Mouse (Mus musculus): ENCODE measurements around the gene Mdc1. TPM values are rescaled to one million over a fixed set of nuclear protein-coding genes. Genes with fewer than 3 reads are reported as not detected.

The Mdc1 gene
- polyA plus RNA-seq, 1 experiment from 2014 or later = 29.3 TPM

Small RNA genes lying within 50 kb of the gene (microRNA-seq; reads per million reads assigned to microRNA genes)
- 1.5 reads per million for gene Gm28033

Other genes with a start within 250 kb of the Mdc1 start
- not detected in 2 replicates for gene Sfta2, start 240.0 kb upstream of the Mdc1 start, polyA plus RNA-seq (2016; fragmentation: Nextera tagmentation; extraction: Ambion mirVana)
- gene Gm9573, start 214.9 kb upstream of the Mdc1 start, polyA plus RNA-seq (2016; fragmentation: Nextera tagmentation; extraction: Ambion mirVana) = not detected in 2 replicates
- 0.12 and 0.14 TPM in 2 replicates for gene Mucl3, start 197.8 kb upstream of the Mdc1 start, polyA plus RNA-seq (2016; fragmentation: Nextera tagmentation; extraction: Ambion mirVana)
- 19.3 and 20.2 TPM in 2 replicates for gene Vars2, start 173.9 kb upstream of the Mdc1 start, polyA plus RNA-seq (2016; fragmentation: Nextera tagmentation; extraction: Ambion mirVana)
- gene Gtf2h4, start 167.8 kb upstream of the Mdc1 start, polyA plus RNA-seq (2016; fragmentation: Nextera tagmentation; extraction: Ambion mirVana) = 59.3 and 62.3 TPM in 2 replicates
- 105 and 112 TPM in 2 replicates for gene Ddr1, start 136.9 kb upstream of the Mdc1 start, polyA plus RNA-seq (2016; fragmentation: Nextera tagmentation; extraction: Ambion mirVana)
- gene Ier3, start 19.8 kb upstream of the Mdc1 start, polyA plus RNA-seq (2016; fragmentation: Nextera tagmentation; extraction: Ambion mirVana) = 4.6 and 5.3 TPM in 2 replicates
- 49.7 and 51.6 TPM in 2 replicates for gene Flot1, start 18.3 kb upstream of the Mdc1 start, polyA plus RNA-seq (2016; fragmentation: Nextera tagmentation; extraction: Ambion mirVana)
- 1,607 and 1,608 TPM in 2 replicates for gene Tubb5, start 3.2 kb upstream of the Mdc1 start, polyA plus RNA-seq (2016; fragmentation: Nextera tagmentation; extraction: Ambion mirVana)
- gene Nrm, start 19.8 kb downstream of the Mdc1 start, polyA plus RNA-seq (2016; fragmentation: Nextera tagmentation; extraction: Ambion mirVana) = 81.9 and 84.0 TPM in 2 replicates
- gene Ppp1r18, start 24.1 kb downstream of the Mdc1 start, polyA plus RNA-seq (2016; fragmentation: Nextera tagmentation; extraction: Ambion mirVana) = 21.3 and 21.6 TPM in 2 replicates
- gene Dhx16, start 38.3 kb downstream of the Mdc1 start, polyA plus RNA-seq (2016; fragmentation: Nextera tagmentation; extraction: Ambion mirVana) = 59.6 and 60.3 TPM in 2 replicates
- 29.8 and 32.4 TPM in 2 replicates for gene 2310061I04Rik, start 55.9 kb downstream of the Mdc1 start, polyA plus RNA-seq (2016; fragmentation: Nextera tagmentation; extraction: Ambion mirVana)
- gene Atat1, start 68.6 kb downstream of the Mdc1 start, polyA plus RNA-seq (2016; fragmentation: Nextera tagmentation; extraction: Ambion mirVana) = 102 and 105 TPM in 2 replicates
- gene Mrps18b, start 74.9 kb downstream of the Mdc1 start, polyA plus RNA-seq (2016; fragmentation: Nextera tagmentation; extraction: Ambion mirVana) = 98.2 and 107 TPM in 2 replicates
- gene Ppp1r10, start 74.9 kb downstream of the Mdc1 start, polyA plus RNA-seq (2016; fragmentation: Nextera tagmentation; extraction: Ambion mirVana) = 60.5 and 61.5 TPM in 2 replicates
- 114 and 129 TPM in 2 replicates for gene Abcf1, start 128.2 kb downstream of the Mdc1 start, polyA plus RNA-seq (2016; fragmentation: Nextera tagmentation; extraction: Ambion mirVana)
- 66.9 and 68.8 TPM in 2 replicates for gene Gnl1, start 138.3 kb downstream of the Mdc1 start, polyA plus RNA-seq (2016; fragmentation: Nextera tagmentation; extraction: Ambion mirVana)
- 45.6 and 48.3 TPM in 2 replicates for gene Prr3, start 138.7 kb downstream of the Mdc1 start, polyA plus RNA-seq (2016; fragmentation: Nextera tagmentation; extraction: Ambion mirVana)
- 3.1 and 3.5 TPM in 2 replicates for gene H2-T24, start 179.0 kb downstream of the Mdc1 start, polyA plus RNA-seq (2016; fragmentation: Nextera tagmentation; extraction: Ambion mirVana)
- gene H2-T23, start 191.3 kb downstream of the Mdc1 start, polyA plus RNA-seq (2016; fragmentation: Nextera tagmentation; extraction: Ambion mirVana) = 2.1 and 3.3 TPM in 2 replicates
- 6.8 and 8.1 TPM in 2 replicates for gene H2-T22, start 201.2 kb downstream of the Mdc1 start, polyA plus RNA-seq (2016; fragmentation: Nextera tagmentation; extraction: Ambion mirVana)
- not detected in 2 replicates for gene Gm6034, start 201.4 kb downstream of the Mdc1 start, polyA plus RNA-seq (2016; fragmentation: Nextera tagmentation; extraction: Ambion mirVana)
- gene Gm11127, start 216.9 kb downstream of the Mdc1 start, polyA plus RNA-seq (2016; fragmentation: Nextera tagmentation; extraction: Ambion mirVana) = not detected in 2 replicates